Mouse (Mus musculus) stomach, embryonic 16.5 days (tissue): Measurements from ENCODE around the gene Dock6. TPM values are rescaled to one million over a fixed set of nuclear protein-coding genes. Genes with fewer than 3 reads are reported as not detected.
A peak's percentile ranks its signal among the peaks of the same experiment; 100 is the strongest.

Experiments used
- ATAC-seq: fragments of 200-750 bp; cut with Nextera tagmentation; 2 replicates; pipeline ENCODE4 v1.8.0; 2017; ENCODE audit warnings: moderate number of reproducible peaks, moderate TSS enrichment; ENCODE audit not compliant: insufficient read depth, low FRiP score
- H3K27ac ChIP-seq: fragments of 300-500 bp; sonication (generic); 2 replicates; pipeline ENCODE4 v1.5.1; 2014; ENCODE audit warnings: low read length
- H3K27me3 ChIP-seq: fragments of 300-500 bp; sonication (generic); 2 replicates; pipeline ENCODE4 v1.6.1; 2014; ENCODE audit warnings: low read length, control low read depth, mixed read lengths; ENCODE audit not compliant: control insufficient read depth, insufficient read depth
- H3K36me3 ChIP-seq: fragments of 300-500 bp; sonication (generic); 2 replicates; pipeline ENCODE4 v1.6.1; 2014; ENCODE audit warnings: low read length; ENCODE audit not compliant: control insufficient read depth, insufficient read depth
- H3K4me1 ChIP-seq: fragments of 300-500 bp; sonication (generic); 2 replicates; pipeline ENCODE4 v1.6.1; 2014; ENCODE audit warnings: low read length, control low read depth, mixed read lengths; ENCODE audit not compliant: control insufficient read depth, insufficient read depth
- H3K4me2 ChIP-seq: fragments of 300-500 bp; sonication (generic); 2 replicates; pipeline ENCODE4 v1.6.1; 2014; ENCODE audit warnings: low read depth, low read length, mixed read lengths
- H3K4me3 ChIP-seq: fragments of 300-500 bp; sonication (generic); replicated peaks from 2 replicates; pipeline ENCODE4 v1.5.1; 2014; ENCODE audit warnings: mild to moderate bottlenecking, low read length
- H3K9ac ChIP-seq: fragments of 300-500 bp; sonication (generic); 2 replicates; pipeline ENCODE4 v1.6.1; 2014; ENCODE audit warnings: low read length
- H3K9me3 ChIP-seq: fragments of 300-500 bp; sonication (generic); replicated peaks from 2 replicates; pipeline ENCODE4 v1.6.1; 2016; ENCODE audit warnings: low read length, control low read depth; ENCODE audit not compliant: control insufficient read depth
- WGBS: fragments of 180-500 bp; shearing (Covaris S2); extraction: QIAGEN DNeasy Blood & Tissue Kit; methylation state at CpG from one replicate; pipeline ENCODE4 v1.1.7; 2014; 5-methylcytosine and 5-hydroxymethylcytosine counted together
- polyA plus RNA-seq: library from polyadenylated mRNA; unstranded; fragments of >200 nt; fragmentation: Nextera tagmentation; extraction: Ambion mirVana; gene quantifications from 2 replicates; pipeline ENCODE4 v1.2.1, GENCODE M21; 2015

Gene Dock6
- polyA plus RNA-seq, 1 experiment from 2014 or later, result 39.4 TPM

GRCm38 (mm10) chr9:21806976-21807375 lies 45.5 kb downstream of the Dock6 start:
- Histone ChIP-seq H3K36me3 (0 out of 2 replicates have a peak, but pooled peaks cover 3% of the 10 kb centered on the region), H3K27ac (no peak overlapping the region), H3K9me3 (no peaks in the 10 kb centered on the region), H3K27me3 (no peaks in the 10 kb centered on the region), H3K4me3 (no peak overlapping the region), H3K4me2 (no peak overlapping the region), H3K9ac (no peak overlapping the region), H3K4me1 (peaks cover 8% of the 10 kb centered on the region; the same call in 1 of the 2 replicates)
- no peak for ATAC-seq
- 68% methylated on average over 11 of the region's 11 CpGs for WGBS

GRCm38 (mm10) chr9:21806363-21806762 lies 46.1 kb downstream of the Dock6 start:
- H3K4me1 ChIP-seq, result peaks cover 8% of the 10 kb centered on the region; the same call in 1 of the 2 replicates
- no peak for ATAC-seq
- WGBS, result 51% methylated on average over 3 of the region's 3 CpGs

GRCm38 (mm10) chr9:21803986-21804644 lies 48.3 kb downstream of the Dock6 start:
- H3K27me3 ChIP-seq, result no peaks in the 10 kb centered on the region
- peaks cover 8% of the 10 kb centered on the region for H3K4me1 ChIP-seq
- ATAC-seq, result peak; percentile 90
- H3K9me3 ChIP-seq, result no peaks in the 10 kb centered on the region
- 0 out of 2 replicates have a peak overlapping the region, but pooled peaks have one; percentile 5 for H3K4me3 ChIP-seq
- 0 out of 2 replicates have a peak, but pooled peaks cover 7% of the 10 kb centered on the region for H3K36me3 ChIP-seq
- H3K27ac ChIP-seq, result peak overlapping the region; percentile 85
- H3K4me2 ChIP-seq, result peak overlapping the region; percentile 33
- peak overlapping the region; percentile 60 for H3K9ac ChIP-seq
- WGBS, result 34% methylated on average over 13 of the region's 13 CpGs

More at GRCm38 (mm10) chr9:21806363-21806762, 46.1 kb downstream of the Dock6 start:
- H3K36me3 ChIP-seq, result 0 out of 2 replicates have a peak, but pooled peaks cover 3% of the 10 kb centered on the region
- no peak overlapping the region for H3K4me3 ChIP-seq
- no peak overlapping the region for H3K4me2 ChIP-seq
- no peaks in the 10 kb centered on the region for H3K9me3 ChIP-seq
- H3K27me3 ChIP-seq, result no peaks in the 10 kb centered on the region
- H3K9ac ChIP-seq, result no peak overlapping the region
- H3K27ac ChIP-seq, result no peak overlapping the region

GRCm38 (mm10) chr9:21801591-21801990 lies 50.8 kb downstream of the Dock6 start:
- H3K4me3 ChIP-seq, result no peak overlapping the region
- H3K4me1 ChIP-seq, result peaks cover 16% of the 10 kb centered on the region
- no peaks in the 10 kb centered on the region for H3K9me3 ChIP-seq
- 82% methylated on average over 7 of the region's 7 CpGs for WGBS
- H3K27ac ChIP-seq, result no peak overlapping the region
- H3K4me2 ChIP-seq, result no peak overlapping the region
- H3K9ac ChIP-seq, result no peak overlapping the region
- no peak for ATAC-seq
- H3K36me3 ChIP-seq, result 0 out of 2 replicates have a peak, but pooled peaks cover 4% of the 10 kb centered on the region
- H3K27me3 ChIP-seq, result no peaks in the 10 kb centered on the region

- no peak for ATAC-seq
- H3K27ac ChIP-seq, result no peak overlapping the region
- H3K27me3 ChIP-seq, result no peaks in the 10 kb centered on the region
- H3K9ac ChIP-seq, result no peak overlapping the region
- WGBS, result 74% methylated on average over 7 of the region's 7 CpGs
- no peak overlapping the region for H3K4me2 ChIP-seq
- no peaks in the 10 kb centered on the region for H3K9me3 ChIP-seq
- peaks cover 20% of the 10 kb centered on the region for H3K4me1 ChIP-seq
- no peak overlapping the region for H3K4me3 ChIP-seq
- 0 out of 2 replicates have a peak, but pooled peaks cover 4% of the 10 kb centered on the region for H3K36me3 ChIP-seq
Observed at GRCm38 (mm10) chr9:21801121-21801520, 51.3 kb downstream of the Dock6 start.

GRCm38 (mm10) chr9:21799010-21799350 lies 53.5 kb downstream of the Dock6 start:
- peak overlapping the region; percentile 83 for H3K4me3 ChIP-seq
- H3K9ac ChIP-seq, result peak overlapping the region; percentile 94
- no peaks in the 10 kb centered on the region for H3K9me3 ChIP-seq
- H3K4me2 ChIP-seq, result peak overlapping the region; percentile 64
- WGBS, result 38% methylated on average over 3 of the region's 3 CpGs
- H3K4me1 ChIP-seq, result peaks cover 18% of the 10 kb centered on the region
- H3K27me3 ChIP-seq, result no peaks in the 10 kb centered on the region
- peak overlapping the region; percentile 94 for H3K27ac ChIP-seq
- ATAC-seq, result no peak
- peaks cover 14% of the 10 kb centered on the region for H3K36me3 ChIP-seq

- H3K4me2 ChIP-seq, result peak within 1 kb of the TSS; percentile 64
- peak; percentile 82 for ATAC-seq
- WGBS, result under 1% methylated on average over 52 of the region's 52 CpGs
- peak within 1 kb of the TSS; percentile 94 for H3K9ac ChIP-seq
- H3K27ac ChIP-seq, result peak within 1 kb of the TSS; percentile 94
- no peaks in the 10 kb centered on the region for H3K9me3 ChIP-seq
- H3K4me1 ChIP-seq, result peaks cover 19% of the 10 kb centered on the region
- peaks cover 14% of the 10 kb centered on the region for H3K36me3 ChIP-seq
- H3K27me3 ChIP-seq, result no peaks in the 10 kb centered on the region
- H3K4me3 ChIP-seq, result peak within 1 kb of the TSS; percentile 83
Observed at GRCm38 (mm10) chr9:21798345-21799009, 54.0 kb downstream of the Dock6 start, which contains the start of gene Kank2. Kank2 (minus strand) TSS chr9:21798744.

- peaks cover 25% of the 10 kb centered on the region for H3K4me1 ChIP-seq
- H3K36me3 ChIP-seq, result peaks cover 14% of the 10 kb centered on the region
- ATAC-seq, result peak; percentile 71
- H3K9ac ChIP-seq, result peak overlapping the region; percentile 94
- WGBS, result 0% methylated on average over 26 of the region's 26 CpGs
- no peaks in the 10 kb centered on the region for H3K27me3 ChIP-seq
- peak overlapping the region; percentile 64 for H3K4me2 ChIP-seq
- H3K4me3 ChIP-seq, result peak overlapping the region; percentile 83
- no peaks in the 10 kb centered on the region for H3K9me3 ChIP-seq
- peak overlapping the region; percentile 94 for H3K27ac ChIP-seq
Observed at GRCm38 (mm10) chr9:21797921-21798344, 54.5 kb downstream of the Dock6 start.

- no peaks in the 10 kb centered on the region for H3K9me3 ChIP-seq
- 58% methylated on average over 3 of the region's 3 CpGs for WGBS
- H3K36me3 ChIP-seq, result peaks cover 14% of the 10 kb centered on the region
- no peak for ATAC-seq
- H3K27ac ChIP-seq, result peak overlapping the region; percentile 94
- peak overlapping the region; percentile 94 for H3K9ac ChIP-seq
- peaks cover 35% of the 10 kb centered on the region for H3K4me1 ChIP-seq
- H3K4me2 ChIP-seq, result peak overlapping the region; percentile 64
- no peaks in the 10 kb centered on the region for H3K27me3 ChIP-seq
- peak overlapping the region; percentile 83 for H3K4me3 ChIP-seq
Observed at GRCm38 (mm10) chr9:21796919-21797318, 55.5 kb downstream of the Dock6 start.
